Mouse (Mus musculus) midbrain, embryonic 12.5 days (tissue): ENCODE data around the gene Isca2. TPM values are rescaled to one million over a fixed set of nuclear protein-coding genes. Genes with fewer than 3 reads are reported as not detected.

Experiments
- ATAC-seq: fragments of 200-750 bp; cut with Nextera tagmentation; 2 replicates; pipeline ENCODE4 v1.8.0; 2017; ENCODE audit warnings: low read depth, moderate TSS enrichment, moderate library complexity; ENCODE audit not compliant: low FRiP score
- H3K27ac ChIP-seq: fragments of 300-500 bp; sonication (generic); replicated peaks from 2 replicates; pipeline ENCODE4 v1.5.1; 2016; ENCODE audit warnings: mild to moderate bottlenecking
- H3K27me3 ChIP-seq: fragments of 300-500 bp; sonication (generic); 2 replicates; pipeline ENCODE4 v1.6.1; 2016; ENCODE audit warnings: mild to moderate bottlenecking
- H3K36me3 ChIP-seq: fragments of 300-500 bp; sonication (generic); 2 replicates; pipeline ENCODE4 v1.6.1; 2016
- H3K4me1 ChIP-seq: fragments of 300-500 bp; sonication (generic); 2 replicates; pipeline ENCODE4 v1.6.1; 2016
- H3K4me2 ChIP-seq: fragments of 300-500 bp; sonication (generic); replicated peaks from 2 replicates; pipeline ENCODE4 v1.6.1; 2016; ENCODE audit warnings: mild to moderate bottlenecking, moderate library complexity
- H3K4me3 ChIP-seq: fragments of 300-500 bp; sonication (generic); 2 replicates; pipeline ENCODE4 v1.5.1; 2016; ENCODE audit warnings: mild to moderate bottlenecking
- H3K9ac ChIP-seq: fragments of 300-500 bp; sonication (generic); replicated peaks from 2 replicates; pipeline ENCODE4 v1.6.1; 2016; ENCODE audit warnings: mild to moderate bottlenecking, moderate library complexity
- H3K9me3 ChIP-seq: fragments of 300-500 bp; sonication (generic); 2 replicates; pipeline ENCODE4 v1.6.1; 2016; ENCODE audit warnings: mild to moderate bottlenecking
- WGBS: fragments of 180-500 bp; shearing (Covaris S2); methylation state at CpG from one replicate; pipeline ENCODE4 v1.1.7; 2016; 5-methylcytosine and 5-hydroxymethylcytosine counted together
- polyA plus RNA-seq: library from polyadenylated mRNA; unstranded; fragments of >200 nt; fragmentation: Nextera tagmentation; extraction: Ambion mirVana; gene quantifications from 2 replicates; pipeline ENCODE4 v1.2.1, GENCODE M21; 2016

Isca2 gene
- polyA plus RNA-seq, 1 experiment from 2014 or later = 168 TPM

- Histone ChIP-seq H3K4me2 (no peak overlapping the region), H3K4me3 (no peak overlapping the region), H3K9me3 (no peaks in the 10 kb centered on the region), H3K36me3 (no peaks in the 10 kb centered on the region), H3K27ac (no peak overlapping the region), H3K9ac (no peak overlapping the region), H3K4me1 (no peaks in the 10 kb centered on the region), H3K27me3 (no peaks in the 10 kb centered on the region)
- no peak for ATAC-seq
- WGBS = 79% methylated on average over 7 of the region's 7 CpGs
Measured at GRCm38 (mm10) chr12:84823601-84824000, 50.5 kb downstream of the Isca2 start.

- no peaks in the 10 kb centered on the region for H3K27me3 ChIP-seq
- no peak for ATAC-seq
- H3K4me2 ChIP-seq = no peak overlapping the region
- no peaks in the 10 kb centered on the region for H3K9me3 ChIP-seq
- no peak overlapping the region for H3K4me3 ChIP-seq
- H3K36me3 ChIP-seq = no peaks in the 10 kb centered on the region
- H3K9ac ChIP-seq = no peak overlapping the region
- H3K4me1 ChIP-seq = no peaks in the 10 kb centered on the region
- H3K27ac ChIP-seq = no peak overlapping the region
- WGBS = 72% methylated on average over 5 of the region's 5 CpGs
Measured at GRCm38 (mm10) chr12:84824203-84824602, 51.2 kb downstream of the Isca2 start.

Other genes with a start within 250 kb of the Isca2 start
- gene Vsx2, start 203.5 kb upstream of the Isca2 start, polyA plus RNA-seq = 0.84 and 0.92 TPM in 2 replicates
- 12.1 and 12.3 TPM in 2 replicates for gene Abcd4, start 155.8 kb upstream of the Isca2 start, polyA plus RNA-seq
- gene Vrtn, start 132.2 kb upstream of the Isca2 start, polyA plus RNA-seq = not detected in 2 replicates
- 0.82 and 1.5 TPM in 2 replicates for gene Syndig1l, start 74.4 kb upstream of the Isca2 start, polyA plus RNA-seq
- 90.3 and 90.5 TPM in 2 replicates for gene Npc2, start 99 bp upstream of the Isca2 start, polyA plus RNA-seq
- 0.43 TPM in 1 of 2 replicates, not detected in the other for gene Ltbp2, start 103.3 kb downstream of the Isca2 start, polyA plus RNA-seq
- gene Fcf1, start 197.6 kb downstream of the Isca2 start, polyA plus RNA-seq = 131 and 133 TPM in 2 replicates
- 29.2 and 31.0 TPM in 2 replicates for gene Arel1, start 197.6 kb downstream of the Isca2 start, polyA plus RNA-seq
- gene Ylpm1, start 223.1 kb downstream of the Isca2 start, polyA plus RNA-seq = 43.7 and 44.6 TPM in 2 replicates